Mouse (Mus musculus) CD4-positive, CD25-positive, alpha-beta regulatory T cell (primary cell): ENCODE results near the gene Cyp2j9. TPM values are rescaled to one million over a fixed set of nuclear protein-coding genes. Genes with fewer than 3 reads are reported as not detected.

ENCODE experiments used
- polyA plus RNA-seq: library from polyadenylated mRNA; unstranded; fragments of 100-300 nt; shearing (Covaris generic); gene quantifications from one replicate; pipeline ENCODE4 v1.2.1, GENCODE M21; 2017

Cyp2j9 gene
- not detected for polyA plus RNA-seq

GRCm38 (mm10) chr4:96590911-96591790 is at the start of gene Cyp2j9:
TSS of gene Cyp2j9 (minus strand) at chr4:96591578.

GRCm38 (mm10) chr4:96553133-96553819 is 38.1 kb downstream of the Cyp2j9 start, which contains the start of gene Cyp2j6:
TSS of gene Cyp2j6 (minus strand) at chr4:96553661.

Other genes starting within 250 kb of the Cyp2j9 start
- not detected for gene Cyp2j11, start 242.9 kb downstream of the Cyp2j9 start, polyA plus RNA-seq
- gene Cyp2j8, start 84.2 kb downstream of the Cyp2j9 start, polyA plus RNA-seq = not detected
- gene Cyp2j6, start 37.9 kb downstream of the Cyp2j9 start, polyA plus RNA-seq = not detected
- not detected for gene Cyp2j5, start 72.6 kb upstream of the Cyp2j9 start, polyA plus RNA-seq
- gene Gm12695, start 193.6 kb upstream of the Cyp2j9 start, polyA plus RNA-seq = not detected